Mouse (Mus musculus) kidney, adult 11 months (tissue): ENCODE measurements around the gene Tm4sf20.
A peak's percentile ranks its signal among the peaks of the same experiment; 100 is the strongest.

ENCODE experiments used
- DNase-seq: peaks from one replicate; pipeline ENCODE4 v3.0.0; 2022

Gene Tm4sf20

GRCm38 (mm10) chr1:82768269-82768668 lies at the start of gene Tm4sf20:
TSS of gene Tm4sf20 (minus strand) at chr1:82768461.
- no peak for DNase-seq

DNA sequence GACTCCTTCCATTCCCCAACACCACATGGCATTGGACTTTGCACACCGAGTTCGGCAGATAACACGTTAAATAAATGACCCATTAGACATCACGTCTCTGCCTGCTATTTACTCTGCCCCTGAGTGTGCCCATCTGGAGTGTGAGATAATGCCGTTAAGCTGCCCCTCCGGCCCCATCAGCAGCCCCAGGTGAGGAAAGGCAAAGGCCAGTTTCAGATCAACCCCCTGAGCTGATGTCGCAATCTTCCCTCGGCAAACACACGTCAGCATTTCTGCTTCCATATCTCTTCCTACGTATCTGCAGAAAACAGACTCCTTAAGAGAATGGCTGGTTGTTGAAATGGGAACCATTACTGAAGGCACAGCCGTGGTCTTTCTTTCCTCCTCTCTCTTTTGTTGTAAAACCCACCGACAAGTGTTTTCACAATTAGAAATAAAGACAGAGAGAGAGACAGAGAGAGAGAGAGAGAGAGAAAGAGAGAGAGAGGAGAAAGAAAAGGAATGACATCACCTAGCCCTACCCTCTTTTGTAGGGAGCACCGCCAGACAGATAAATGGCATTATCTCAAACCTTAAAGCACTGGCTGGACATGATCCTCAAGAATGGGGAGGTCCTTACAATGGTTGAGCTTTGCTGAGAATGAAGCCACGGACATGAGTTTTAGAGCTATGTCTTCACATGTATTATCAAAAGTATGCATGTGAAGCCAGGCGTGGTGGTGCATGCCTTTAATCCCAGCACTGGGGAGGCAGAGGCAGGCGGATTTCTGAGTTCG lies 47.9 kb upstream of the Tm4sf20 start:
- DNase-seq: peak; percentile 45

GRCm38 (mm10) chr1:82811766-82812165 lies 43.5 kb upstream of the Tm4sf20 start:
- DNase-seq: peak; percentile 86

DNA sequence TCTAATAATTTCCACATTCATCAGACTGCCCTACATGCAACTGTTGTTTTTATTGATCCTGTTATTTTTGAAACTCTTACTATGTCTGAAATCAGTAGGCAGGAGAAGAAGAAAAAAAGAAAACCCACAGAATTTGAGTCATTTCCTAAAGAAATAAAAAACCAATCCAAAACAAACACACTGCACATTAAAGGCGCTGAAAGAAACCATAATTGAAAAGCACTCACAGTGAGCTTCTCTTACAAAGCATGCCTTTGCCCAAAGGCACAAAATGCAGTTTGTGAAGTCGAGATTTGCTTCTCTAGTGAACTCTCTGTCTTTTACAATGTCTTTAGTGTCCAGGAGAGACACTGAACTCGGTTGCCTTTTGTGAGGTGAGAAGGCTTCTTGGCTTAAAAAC lies 40.3 kb upstream of the Tm4sf20 start:
- no peak for DNase-seq

GRCm38 (mm10) chr1:82807206-82807605 lies 38.9 kb upstream of the Tm4sf20 start:
- no peak for DNase-seq

- DNase-seq: no peak
Observed at GRCm38 (mm10) chr1:82806391-82806790, 38.1 kb upstream of the Tm4sf20 start.

GRCm38 (mm10) chr1:82804059-82804458 lies 35.8 kb upstream of the Tm4sf20 start:
- DNase-seq: no peak

DNA sequence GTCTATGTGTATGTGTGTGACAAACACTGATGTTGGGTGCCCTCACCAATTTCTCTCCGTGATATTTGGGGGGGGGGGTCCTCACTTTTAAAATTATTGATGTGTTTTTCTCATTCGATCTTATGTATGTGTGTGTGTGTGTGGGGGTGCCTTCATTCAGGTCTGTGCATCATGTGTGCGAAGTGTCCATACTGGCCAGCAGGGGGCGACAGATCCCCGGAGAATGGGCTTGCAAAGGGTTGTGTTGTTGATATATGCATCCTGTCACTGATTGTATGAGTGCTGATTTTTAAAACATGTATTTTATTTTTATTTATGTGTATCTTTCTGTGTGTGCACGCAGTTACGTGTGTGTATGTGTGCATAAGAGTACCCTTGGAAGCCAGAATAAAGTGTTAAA lies 35.3 kb upstream of the Tm4sf20 start:
- no peak for DNase-seq

DNA sequence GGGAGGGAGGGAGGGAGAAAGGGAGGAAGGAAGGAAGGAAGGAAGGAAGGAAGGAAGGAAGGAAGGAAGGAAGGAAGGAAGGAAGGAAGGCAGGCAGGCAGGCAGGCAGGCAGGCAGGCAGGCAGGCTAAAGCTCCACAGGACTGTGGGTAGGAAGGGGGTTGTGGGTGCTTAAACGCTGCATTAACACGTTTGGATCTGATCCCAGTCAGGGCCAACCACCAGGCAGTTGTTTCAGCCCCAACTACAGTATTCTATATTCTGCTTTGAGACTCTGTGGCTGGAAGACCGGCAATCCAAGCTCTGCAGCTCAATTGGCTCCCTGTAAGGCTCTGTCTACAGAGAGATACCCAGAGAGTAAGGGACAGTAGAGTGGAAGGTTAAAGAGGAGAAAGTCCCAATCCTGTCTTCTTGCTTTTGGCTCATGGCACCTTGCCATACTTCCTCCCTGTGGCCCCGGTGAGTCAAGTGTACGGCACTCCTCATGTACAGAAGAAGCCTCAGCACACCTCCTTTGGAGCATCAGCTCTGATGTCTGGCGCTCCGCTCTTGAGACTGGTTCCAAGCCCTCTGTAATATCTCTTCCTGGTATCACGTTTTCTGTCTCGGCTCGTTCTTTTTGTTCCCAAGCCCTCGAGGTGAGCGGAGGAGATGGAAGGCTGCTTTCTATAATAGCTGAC lies 33.0 kb upstream of the Tm4sf20 start:
- DNase-seq: no peak

DNA sequence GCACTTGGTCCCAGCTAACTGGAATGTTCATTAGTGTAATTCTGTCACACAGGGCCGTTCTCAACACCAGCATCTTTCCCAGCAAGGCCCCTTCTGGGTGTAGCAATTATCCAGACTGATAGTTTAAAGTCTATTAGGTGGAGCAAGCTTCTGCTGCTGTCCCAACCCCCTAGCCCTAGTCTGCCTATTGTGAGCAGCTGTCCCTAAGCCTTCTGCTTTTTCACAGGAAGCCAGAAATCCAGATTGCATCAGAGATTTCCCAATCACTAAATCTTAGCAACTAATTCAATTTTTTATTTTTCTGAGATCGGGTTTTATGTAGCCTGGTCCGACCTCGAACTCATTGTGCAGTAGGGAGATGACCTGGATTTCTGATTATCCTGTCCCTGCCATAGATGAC lies 30.7 kb upstream of the Tm4sf20 start:
- no peak for DNase-seq

DNA sequence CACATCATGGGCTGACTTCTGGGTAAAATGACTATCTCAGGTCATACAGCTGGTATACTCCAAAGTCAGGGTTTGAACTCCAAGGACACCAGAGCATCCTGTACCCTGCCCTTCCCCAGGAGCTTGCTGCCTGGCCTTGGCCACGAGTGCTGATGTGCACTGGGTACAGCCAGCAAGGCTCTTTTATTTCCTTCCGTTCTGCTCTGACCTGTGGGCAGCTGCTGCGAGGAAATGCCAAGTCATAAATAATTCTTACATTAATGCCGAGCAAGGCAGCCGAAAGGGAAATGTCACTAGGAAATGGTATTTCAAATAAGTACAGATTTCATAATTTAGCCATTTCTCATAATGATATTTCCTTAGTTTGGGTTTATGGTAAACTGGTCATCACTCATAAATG lies 30.0 kb upstream of the Tm4sf20 start:
- DNase-seq: peak; percentile 28

DNA sequence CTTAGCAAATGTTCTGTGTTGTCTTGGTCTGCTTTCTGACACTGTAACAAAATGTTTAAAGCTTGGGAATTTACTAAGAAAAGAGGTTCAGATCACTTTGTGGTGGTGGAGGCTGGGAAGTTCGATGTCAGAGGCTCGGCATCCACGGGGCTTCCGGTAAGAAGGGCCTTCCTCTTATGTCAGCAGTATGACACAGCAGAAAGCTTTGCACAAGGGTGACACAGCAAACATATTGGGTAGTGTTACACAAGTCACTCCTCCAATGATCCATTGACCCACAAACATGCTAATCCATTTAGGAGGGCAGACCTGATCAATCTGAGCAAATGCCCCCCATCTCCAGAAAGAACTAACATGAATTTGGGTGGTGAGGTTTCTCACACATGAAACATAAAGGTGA lies 28.8 kb upstream of the Tm4sf20 start:
- DNase-seq: no peak

DNA sequence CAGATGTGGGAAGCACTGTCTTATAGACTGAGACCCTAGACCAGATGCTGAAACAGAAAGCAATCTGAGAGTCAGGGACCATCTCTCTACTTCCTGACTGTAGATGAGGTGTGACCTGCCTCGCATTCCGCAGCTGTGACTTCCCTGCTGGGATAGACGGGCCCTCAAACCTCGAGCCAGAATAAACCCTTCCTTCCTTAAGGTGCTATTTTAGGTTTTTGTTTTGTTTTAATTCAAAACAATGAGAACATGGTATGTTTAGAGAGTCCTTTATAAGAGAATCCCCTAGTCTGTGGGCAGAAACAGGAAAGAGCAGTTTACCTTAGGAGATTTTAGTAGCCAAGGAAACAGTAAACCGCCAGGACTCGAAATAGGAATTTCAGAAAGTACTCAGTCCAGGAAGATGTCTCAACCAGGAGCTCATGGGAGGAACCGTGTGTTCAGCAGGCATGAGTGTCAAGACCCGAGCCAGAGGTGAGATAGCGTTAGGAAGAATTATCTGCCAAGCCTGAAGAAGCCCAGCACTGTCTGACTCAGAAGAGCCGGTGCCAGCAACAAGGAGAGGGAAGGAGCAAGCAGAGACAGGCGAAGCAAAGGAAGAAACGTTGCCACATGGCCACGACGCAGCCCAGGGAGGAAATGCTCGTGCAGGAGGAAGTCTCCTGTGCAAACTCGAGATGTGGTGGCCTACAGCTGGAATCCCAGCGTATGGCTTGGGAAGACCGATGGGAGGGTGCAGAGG lies 27.6 kb upstream of the Tm4sf20 start:
- DNase-seq: no peak

- no peak for DNase-seq
Observed at GRCm38 (mm10) chr1:82795211-82795610, 26.9 kb upstream of the Tm4sf20 start.

- no peak for DNase-seq
Observed at GRCm38 (mm10) chr1:82793986-82794385, 25.7 kb upstream of the Tm4sf20 start.

- DNase-seq: no peak
Observed at GRCm38 (mm10) chr1:82793110-82793509, 24.8 kb upstream of the Tm4sf20 start.

DNA sequence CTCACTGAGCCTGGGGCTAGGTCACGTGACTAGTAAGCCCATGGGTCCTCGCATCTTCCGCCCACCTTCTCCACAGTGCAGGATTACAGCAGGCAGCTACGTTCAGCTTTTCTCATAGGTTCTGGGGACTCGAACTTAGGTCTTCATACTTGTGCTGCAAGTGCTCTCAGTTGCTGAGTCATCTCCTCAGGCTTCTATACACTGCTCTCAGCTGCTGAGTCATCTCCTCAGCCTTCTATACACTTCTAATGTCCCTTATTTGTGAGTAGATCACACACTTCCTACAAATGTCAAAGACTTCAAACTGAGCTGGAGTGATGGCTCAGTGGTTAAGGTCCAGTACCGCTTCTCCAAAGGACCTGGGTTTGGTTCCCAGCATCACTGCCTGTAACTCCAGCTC lies 24.0 kb upstream of the Tm4sf20 start:
- no peak for DNase-seq

DNA sequence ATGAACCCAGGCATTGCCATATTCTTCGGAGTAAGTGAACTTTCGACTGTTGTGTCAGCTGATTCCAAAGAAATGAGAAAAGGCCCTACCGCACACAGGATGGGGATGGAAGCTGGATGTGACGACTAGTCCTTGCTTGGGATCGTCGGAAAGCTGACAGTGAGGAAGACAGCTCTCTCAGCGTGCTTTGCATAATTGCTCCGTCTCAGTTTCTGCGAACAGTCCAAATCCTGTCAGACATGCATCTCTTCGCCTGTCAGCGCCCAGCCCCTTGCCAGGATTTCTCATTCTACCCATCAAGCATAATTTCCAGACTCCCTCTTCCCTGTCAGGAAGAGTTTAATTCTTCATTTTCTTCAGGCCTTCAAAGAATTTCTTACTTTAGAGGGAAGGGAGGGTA lies 22.8 kb upstream of the Tm4sf20 start:
- DNase-seq: no peak

DNA sequence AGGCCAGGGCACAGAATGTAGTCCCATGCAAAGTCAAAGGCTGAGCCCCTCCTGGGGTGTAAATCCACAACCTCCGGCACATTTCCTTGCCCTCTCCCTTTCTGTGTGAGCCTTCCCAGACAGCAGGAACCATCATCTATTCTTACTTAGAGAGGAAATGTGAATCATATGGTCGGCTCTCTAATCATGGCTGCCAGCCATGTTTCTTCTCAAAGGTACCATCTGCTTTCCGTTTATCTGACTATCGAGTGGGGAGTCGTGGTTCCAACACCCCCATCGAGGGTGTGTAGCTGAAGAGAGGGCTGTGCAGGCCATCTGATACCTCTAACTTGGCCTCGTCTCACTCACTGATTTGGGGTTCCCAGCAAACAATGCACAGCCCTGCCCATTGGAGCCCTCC lies 19.8 kb upstream of the Tm4sf20 start:
- DNase-seq: no peak

DNA sequence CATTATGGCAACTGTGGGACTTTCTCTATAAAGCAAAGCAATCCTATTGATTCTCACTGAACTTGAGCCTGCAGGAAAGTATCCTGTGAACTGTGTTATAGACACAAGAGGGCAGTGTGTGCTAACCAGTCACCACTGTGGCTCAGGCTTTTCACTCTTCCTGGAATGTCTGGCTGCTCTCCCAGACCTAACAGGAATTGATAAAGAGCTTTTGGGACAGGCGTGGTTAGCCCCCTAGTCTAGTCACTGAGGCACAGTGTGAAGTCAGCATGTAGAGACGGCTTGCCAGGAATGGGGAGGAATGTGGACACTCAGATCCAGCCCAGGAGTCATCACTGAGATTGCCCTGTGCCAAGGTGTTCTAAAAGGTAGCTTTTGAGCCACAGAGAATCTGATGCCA lies 19.2 kb upstream of the Tm4sf20 start:
- peak; percentile 45 for DNase-seq

- DNase-seq: no peak
Observed at GRCm38 (mm10) chr1:82785546-82785945, 17.3 kb upstream of the Tm4sf20 start.

- no peak for DNase-seq
Observed at GRCm38 (mm10) chr1:82783559-82783958, 15.3 kb upstream of the Tm4sf20 start.

DNA sequence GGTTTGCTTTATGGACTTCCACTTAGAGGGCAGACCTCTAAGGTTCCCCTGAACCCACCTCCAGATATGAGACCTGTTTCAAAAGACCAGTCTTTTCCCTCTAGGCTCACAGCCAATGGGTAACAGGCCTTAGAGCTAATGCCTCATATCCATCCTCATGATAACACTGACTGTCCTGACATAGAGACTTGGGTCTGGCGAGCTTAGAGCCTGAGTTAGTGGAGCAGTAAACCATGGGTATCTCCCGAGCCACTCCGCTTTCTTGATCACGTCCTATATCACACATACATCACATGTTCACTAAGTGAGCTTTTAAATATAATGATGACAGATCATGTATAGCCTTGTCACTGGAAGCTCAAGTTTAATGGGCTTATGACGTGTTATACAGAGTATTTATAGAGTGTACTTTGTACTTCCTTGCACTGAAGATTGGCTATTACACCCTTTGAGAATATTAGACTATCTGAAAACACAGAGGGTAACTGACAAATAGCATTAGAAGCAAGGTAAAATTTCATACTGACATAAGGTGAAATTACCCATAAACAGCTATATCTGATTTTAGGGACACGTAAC lies 11.2 kb upstream of the Tm4sf20 start:
- no peak for DNase-seq

DNA sequence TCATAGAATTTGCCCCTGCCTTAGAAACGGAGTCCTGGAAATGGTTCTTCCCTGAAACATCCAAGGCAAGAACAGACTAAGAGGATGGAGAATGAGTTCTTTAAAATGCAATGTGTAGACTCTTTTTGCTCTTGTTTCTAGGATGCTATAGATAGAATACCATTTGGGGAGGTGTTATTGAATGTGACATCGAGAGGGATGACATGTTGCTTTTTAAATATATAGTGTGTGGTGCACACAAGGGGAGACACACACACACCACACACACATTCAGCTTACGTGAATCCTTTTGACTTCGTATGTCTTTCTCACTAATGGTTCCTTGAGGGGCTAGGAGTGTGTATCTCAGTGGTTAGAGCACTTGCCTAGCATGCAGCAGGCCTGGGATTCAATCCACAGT lies 7.0 kb upstream of the Tm4sf20 start:
- no peak for DNase-seq
